Comparison of ENCODE assay signal across 8 mouse cellular contexts in genomic region chr1:186393005-186393404, GRCm38 (mm10).
DNase-seq lines count a peak whose midpoint lies in the region; TF ChIP-seq lines count a peak whose summit lies in the region.

No protein-coding gene starts in this region.

- in situ Hi-C loops in ES-E14 (cut with MboI; ENCODE audit: low sequenced_read_pairs in 2 of 2, unreplicated experiment in 2 of 2): no loop called here

- no peaks in the 10 kb centered on the region for H3K4me1 ChIP-seq in ES-E14 (ENCODE audit: control insufficient read depth in 2 of 2, insufficient read depth in 2 of 2, low read length in 2 of 2, poor library complexity in 1 of 2)

- no peaks in the 10 kb centered on the region for H3K36me3 ChIP-seq in ES-E14 (ENCODE audit: control insufficient read depth, insufficient read depth, low read length, poor library complexity, severe bottlenecking)

- no peaks in the 10 kb centered on the region for H3K9me3 ChIP-seq in ES-E14 (ENCODE audit: control insufficient read depth, insufficient read depth, low read depth, low read length)

- no peak overlapping the region for H3K27ac ChIP-seq in ES-E14 (ENCODE audit: insufficient read depth, low read depth, low read length, poor library complexity, severe bottlenecking)

- DNase-seq in cerebellum, postnatal 25 days: peak; percentile 14 to 28
- no peak for DNase-seq in cerebellum, adult 8-10 months
- peak; percentile 21 for DNase-seq in layer of hippocampus, adult 11-12 months (ENCODE audit: low spot score)
- DNase-seq in layer of hippocampus, adult 9-11 months: no peak
- DNase-seq in ES-E14 (ENCODE audit: low read depth, low spot score): peak; percentile 13
- DNase-seq in kidney, postnatal 14 days: peak; percentile 17
- DNase-seq in natural killer cell, adult 2 months (ENCODE audit: low spot score in 2 of 2): no peak
- no peak for DNase-seq in layer of hippocampus, postnatal 36 days

- H3K9ac ChIP-seq in ES-E14 (ENCODE audit: insufficient read depth, low read depth, low read length, poor library complexity, severe bottlenecking): no peak overlapping the region

- no peak overlapping the region for H3K4me3 ChIP-seq in ES-E14 (ENCODE audit: insufficient read depth in 1 of 2, low read depth in 1 of 2, low read length in 2 of 2, poor library complexity in 1 of 2, severe bottlenecking in 1 of 2)

TF ChIP-seq in ES-E14, 5 proteins besides CTCF, POLR2A, EP300 and RAD21:
- TF ChIP-seq MAFK (IDR thresholded peaks at IDR 0.05; ENCODE audit: insufficient read depth, low read depth, low read length): 0 out of 2 replicates have a peak, but pooled peaks have one; percentile 37
- TF ChIP-seq HCFC1 (IDR thresholded peaks at IDR 0.05; ENCODE audit: borderline replicate concordance, insufficient read depth, low read length): no peak
- TF ChIP-seq CHD2 (IDR thresholded peaks at IDR 0.05; ENCODE audit: low read depth, low read length): no peak
- TF ChIP-seq ZNF384 (IDR thresholded peaks at IDR 0.05; ENCODE audit: low read depth, low read length): no peak
- peak; percentile 57; the same call in 1 of the 2 replicates for TF ChIP-seq ZC3H11A (IDR thresholded peaks at IDR 0.05; ENCODE audit: borderline replicate concordance, low read depth, low read length)

Comparison
In these comparisons a context has a peak if more than half of its experiments do, and no peak if none do; other contexts are left out.
1. DNase-seq: peak in cerebellum, postnatal 25 days (2 of 2), layer of hippocampus, adult 11-12 months (single experiment), ES-E14 (single experiment) and kidney, postnatal 14 days (single experiment); none in cerebellum, adult 8-10 months (single experiment), layer of hippocampus, adult 9-11 months (single experiment), natural killer cell, adult 2 months (0 of 2) and layer of hippocampus, postnatal 36 days (0 of 2).